Mouse (Mus musculus): ENCODE measurements around the gene Marveld1.

DNA sequence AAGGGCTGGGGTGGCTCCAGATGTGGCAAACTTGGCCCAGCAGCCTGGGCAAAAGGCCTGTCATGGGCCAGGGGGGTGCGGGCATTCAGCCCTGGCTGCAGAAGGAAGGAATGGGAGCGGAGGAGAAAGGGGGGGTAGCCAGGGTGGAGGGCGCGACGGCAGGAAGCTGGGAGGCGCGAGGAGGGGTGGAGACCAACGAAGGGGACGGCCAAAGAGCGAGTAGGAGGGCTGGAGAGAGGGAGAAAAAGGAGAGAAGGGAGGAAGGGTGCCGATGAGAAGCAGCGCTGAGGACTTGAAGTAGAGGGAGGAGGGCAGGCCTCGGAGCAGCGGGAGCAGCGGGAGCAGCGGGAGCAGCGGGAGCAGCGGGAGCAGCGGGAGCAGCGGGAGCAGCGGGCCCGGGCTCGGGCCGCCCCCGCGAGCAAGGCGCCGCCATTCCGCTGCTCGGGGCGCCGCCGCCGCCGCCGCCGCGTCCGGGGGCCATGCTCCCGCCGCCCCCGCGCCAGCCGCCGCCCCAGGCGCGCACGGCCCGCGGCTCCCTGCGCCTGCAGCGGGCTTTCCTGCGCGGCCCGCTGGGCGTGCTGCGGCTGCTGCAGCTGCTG is at the start of gene Marveld1:
- TF ChIP-seq TAL1 (conservative IDR thresholded peaks at IDR 0.05; ENCODE audit: low read depth, low read length) (no peak), CTCF (IDR thresholded peaks at IDR 0.05; ENCODE audit: low read depth, low read length) (no peak), GATA1 (IDR thresholded peaks at IDR 0.05; ENCODE audit: borderline replicate concordance, low read length) (no peak), GATA2 (IDR thresholded peaks at IDR 0.05; ENCODE audit: borderline replicate concordance, low read depth, low read length) (no peak)

Data from G1E (cell line).